ENCODE assay signal across 8 mouse cellular contexts in genomic region chr6:55273463-55273862, GRCm38 (mm10).
DNase-seq lines count a peak whose midpoint lies in the region; ATAC-seq and TF ChIP-seq lines count a peak whose summit lies in the region.
"Had no signal": no experiment of that assay in that cellular context is flagged by ENCODE, and none has a peak within 500 bp of the region (broad histone marks: within the 10 kb centered on the region; RNA-seq: fewer than 3 reads in every experiment).

No protein-coding gene starts in this region.

- no peaks in the 10 kb centered on the region for H3K36me3 ChIP-seq in intestine, embryonic 15.5 days
- H3K36me3 ChIP-seq in intestine, postnatal 0 days (ENCODE audit: control insufficient read depth, insufficient read depth), result no peaks in the 10 kb centered on the region; the same call in 1 of the 2 replicates
- H3K36me3 ChIP-seq in lung, postnatal 0 days (ENCODE audit: insufficient read depth, low read length), result no peaks in the 10 kb centered on the region

- TF ChIP-seq CTCF in intestine, postnatal 0 days (IDR thresholded peaks at IDR 0.05; ENCODE audit: low read depth), result no peak
- no peak for TF ChIP-seq CTCF in lung, postnatal 0 days (IDR thresholded peaks at IDR 0.05)

- no peak overlapping the region for H3K4me2 ChIP-seq in intestine, embryonic 15.5 days (replicated peaks)
- H3K4me2 ChIP-seq in intestine, postnatal 0 days (replicated peaks; ENCODE audit: low read depth), result no peak overlapping the region
- H3K4me2 ChIP-seq in lung, postnatal 0 days (replicated peaks; ENCODE audit: low read depth, low read length), result no peak overlapping the region

- H3K9ac ChIP-seq in intestine, embryonic 15.5 days, result no peak overlapping the region
- no peak overlapping the region for H3K9ac ChIP-seq in intestine, postnatal 0 days (ENCODE audit: low read depth, low read length)
- no peak overlapping the region for H3K9ac ChIP-seq in lung, postnatal 0 days (replicated peaks; ENCODE audit: low read depth)

- H3K4me3 ChIP-seq in intestine, embryonic 15.5 days (replicated peaks), result no peak overlapping the region
- H3K4me3 ChIP-seq in intestine, postnatal 0 days (ENCODE audit: low read depth, low read length), result no peak overlapping the region
- no peak overlapping the region for H3K4me3 ChIP-seq in lung, postnatal 0 days (ENCODE audit: low read depth, low read length)

- WGBS in intestine, embryonic 15.5 days, result 70% methylated on average over 5 of the region's 5 CpGs
- 65% methylated on average over 5 of the region's 5 CpGs for WGBS in intestine, postnatal 0 days
- 46% methylated on average over 5 of the region's 5 CpGs for whole genome bisulfite sequencing in lung, postnatal 0 days

- H3K9me3 ChIP-seq in intestine, embryonic 15.5 days, result no peaks in the 10 kb centered on the region
- H3K9me3 ChIP-seq in intestine, postnatal 0 days (ENCODE audit: control insufficient read depth), result no peaks in the 10 kb centered on the region
- no peaks in the 10 kb centered on the region for H3K9me3 ChIP-seq in lung, postnatal 0 days (ENCODE audit: low read length)

- 0 out of 2 replicates have a peak, but pooled peaks have one; percentile 17 for TF ChIP-seq EP300 in lung, postnatal 0 days (IDR thresholded peaks at IDR 0.05)

- peaks cover 10% of the 10 kb centered on the region for H3K4me1 ChIP-seq in intestine, embryonic 15.5 days (replicated peaks)
- peaks cover 6% of the 10 kb centered on the region for H3K4me1 ChIP-seq in intestine, postnatal 0 days (replicated peaks; ENCODE audit: control insufficient read depth, insufficient read depth, low read length)
- peaks cover 14% of the 10 kb centered on the region for H3K4me1 ChIP-seq in lung, postnatal 0 days (ENCODE audit: insufficient read depth, low read depth, low read length)

- no peaks in the 10 kb centered on the region for H3K27me3 ChIP-seq in intestine, embryonic 15.5 days (replicated peaks)
- no peaks in the 10 kb centered on the region for H3K27me3 ChIP-seq in intestine, postnatal 0 days (replicated peaks; ENCODE audit: control insufficient read depth, insufficient read depth, low read length)
- no peaks in the 10 kb centered on the region for H3K27me3 ChIP-seq in lung, postnatal 0 days (replicated peaks; ENCODE audit: insufficient read depth, low read length)

- DNase-seq in brain, adult 2 months (ENCODE audit: low read depth, low spot score), result peak; percentile 34
- DNase-seq in cerebellum, adult 11-12 months, result peak; percentile 72
- peak; percentile 67 for DNase-seq in lung, postnatal 0 days (ENCODE audit: low spot score)
- DNase-seq in frontal cortex, postnatal 25 days (ENCODE audit: low spot score in 2 of 2), result no peak
- DNase-seq in spleen, postnatal 10 days (ENCODE audit: low spot score in 2 of 2), result no peak
- DNase-seq: adrenal gland, postnatal 14 days had no signal

- peak; percentile 12; the same call in 1 of the 2 replicates for ATAC-seq in intestine, embryonic 15.5 days
- no peak for ATAC-seq in intestine, postnatal 0 days
- peak; percentile 84 for ATAC-seq in lung, postnatal 0 days

- H3K27ac ChIP-seq in intestine, embryonic 15.5 days, result no peak overlapping the region
- H3K27ac ChIP-seq in intestine, postnatal 0 days (ENCODE audit: low read depth, low read length), result no peak overlapping the region
- H3K27ac ChIP-seq in lung, postnatal 0 days (ENCODE audit: low read length), result no peak overlapping the region

Comparison
In these comparisons a context has a peak if more than half of its experiments do, and no peak if none do; other contexts are left out.
1. DNase-seq: peak in brain, adult 2 months (single experiment), cerebellum, adult 11-12 months (single experiment) and lung, postnatal 0 days (single experiment); none in frontal cortex, postnatal 25 days (0 of 2) and spleen, postnatal 10 days (0 of 2).